Mouse (Mus musculus) hindbrain, embryonic 16.5 days (tissue): ENCODE measurements around the gene Wwc1. TPM values are rescaled to one million over a fixed set of nuclear protein-coding genes. Genes with fewer than 3 reads are reported as not detected.
"Not testable (repeated sequence)": the region's sequence is repeated elsewhere in the genome, so short reads cannot be mapped to it uniquely, and the experiment has no call there.

Experiments used
- ATAC-seq: fragments of 200-750 bp; cut with Nextera tagmentation; 2 replicates; pipeline ENCODE4 v1.8.0; 2017; ENCODE audit warnings: moderate TSS enrichment, moderate library complexity
- H3K27ac ChIP-seq: fragments of 300-500 bp; sonication (generic); 2 replicates; pipeline ENCODE4 v1.5.1; 2014; ENCODE audit warnings: low read depth, mild to moderate bottlenecking, control low read depth, low read length, moderate library complexity
- H3K27me3 ChIP-seq: fragments of 300-500 bp; sonication (generic); replicated peaks from 2 replicates; pipeline ENCODE4 v1.6.1; 2014; ENCODE audit warnings: low read length; ENCODE audit not compliant: control insufficient read depth, insufficient read depth
- H3K36me3 ChIP-seq: fragments of 300-500 bp; sonication (generic); 2 replicates; pipeline ENCODE4 v1.6.1; 2014; ENCODE audit warnings: mild to moderate bottlenecking, low read length, moderate library complexity, mixed read lengths; ENCODE audit not compliant: control insufficient read depth, insufficient read depth
- H3K4me1 ChIP-seq: fragments of 300-500 bp; sonication (generic); 2 replicates; pipeline ENCODE4 v1.6.1; 2014; ENCODE audit warnings: low read depth, low read length; ENCODE audit not compliant: control insufficient read depth, insufficient read depth
- H3K4me2 ChIP-seq: fragments of 300-500 bp; sonication (generic); 2 replicates; pipeline ENCODE4 v1.6.1; 2014; ENCODE audit warnings: mild to moderate bottlenecking, low read length, control low read depth, moderate library complexity
- H3K4me3 ChIP-seq: fragments of 300-500 bp; sonication (generic); 2 replicates; pipeline ENCODE4 v1.5.1; 2014; ENCODE audit warnings: mild to moderate bottlenecking, low read length, control low read depth, moderate library complexity
- H3K9ac ChIP-seq: fragments of 300-500 bp; sonication (generic); 2 replicates; pipeline ENCODE4 v1.6.1; 2014; ENCODE audit warnings: low read depth, mild to moderate bottlenecking, control low read depth, low read length, moderate library complexity
- H3K9me3 ChIP-seq: fragments of 300-500 bp; sonication (generic); 2 replicates; pipeline ENCODE4 v1.6.1; 2014; ENCODE audit warnings: mild to moderate bottlenecking, low read length, moderate library complexity; ENCODE audit not compliant: control insufficient read depth
- WGBS: fragments of 180-500 bp; shearing (Covaris S2); extraction: QIAGEN DNeasy Blood & Tissue Kit; methylation state at CpG from one replicate; pipeline ENCODE4 v1.1.7; 2014; 5-methylcytosine and 5-hydroxymethylcytosine counted together
- polyA plus RNA-seq: library from polyadenylated mRNA; unstranded; fragments of >200 nt; fragmentation: Nextera tagmentation; extraction: Ambion mirVana; gene quantifications from 2 replicates; pipeline ENCODE4 v1.2.1, GENCODE M21; 2015

The Wwc1 gene
- polyA plus RNA-seq, 1 experiment from 2014 or later: 7.8 TPM

DNA sequence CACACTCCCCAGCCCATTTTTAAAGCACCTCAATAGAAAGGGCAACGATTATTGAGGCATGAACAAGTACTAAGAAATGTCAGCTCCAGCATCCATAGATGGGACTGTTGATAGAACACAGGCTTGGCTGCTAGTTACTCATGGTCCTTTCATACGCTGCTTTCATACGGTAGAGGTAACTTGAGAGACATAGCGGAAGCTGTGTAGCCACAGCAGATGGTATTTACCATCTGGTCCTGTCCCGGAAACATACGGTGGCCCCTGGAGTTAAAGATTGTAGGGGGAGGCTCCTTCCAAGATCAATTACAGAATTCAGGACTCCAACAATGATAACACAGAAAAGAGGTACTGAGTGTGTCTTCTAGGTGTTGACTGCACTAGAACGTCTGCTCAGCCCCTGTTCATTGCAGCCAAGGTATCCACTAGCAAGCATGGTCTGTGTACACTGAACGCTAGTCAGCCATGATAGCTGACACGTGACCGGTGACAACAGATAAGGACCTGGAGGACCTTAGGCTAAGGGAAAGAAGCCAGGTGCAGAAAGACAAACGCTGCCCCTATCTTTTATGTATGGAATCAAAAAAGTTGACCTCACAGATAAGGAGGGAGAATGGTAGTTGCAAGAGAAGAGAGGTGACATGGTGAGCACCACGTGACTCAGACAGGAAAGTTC lies 122.8 kb downstream of the Wwc1 start:
- Histone ChIP-seq H3K9me3 (no peaks in the 10 kb centered on the region), H3K4me1 (peaks cover 21% of the 10 kb centered on the region), H3K9ac (no peak overlapping the region), H3K36me3 (peaks cover 6% of the 10 kb centered on the region), H3K27ac (peak overlapping the region; percentile 84), H3K4me2 (no peak overlapping the region), H3K27me3 (no peaks in the 10 kb centered on the region), H3K4me3 (no peak overlapping the region)
- 57% methylated on average over 12 of the region's 12 CpGs for WGBS
- no peak for ATAC-seq

DNA sequence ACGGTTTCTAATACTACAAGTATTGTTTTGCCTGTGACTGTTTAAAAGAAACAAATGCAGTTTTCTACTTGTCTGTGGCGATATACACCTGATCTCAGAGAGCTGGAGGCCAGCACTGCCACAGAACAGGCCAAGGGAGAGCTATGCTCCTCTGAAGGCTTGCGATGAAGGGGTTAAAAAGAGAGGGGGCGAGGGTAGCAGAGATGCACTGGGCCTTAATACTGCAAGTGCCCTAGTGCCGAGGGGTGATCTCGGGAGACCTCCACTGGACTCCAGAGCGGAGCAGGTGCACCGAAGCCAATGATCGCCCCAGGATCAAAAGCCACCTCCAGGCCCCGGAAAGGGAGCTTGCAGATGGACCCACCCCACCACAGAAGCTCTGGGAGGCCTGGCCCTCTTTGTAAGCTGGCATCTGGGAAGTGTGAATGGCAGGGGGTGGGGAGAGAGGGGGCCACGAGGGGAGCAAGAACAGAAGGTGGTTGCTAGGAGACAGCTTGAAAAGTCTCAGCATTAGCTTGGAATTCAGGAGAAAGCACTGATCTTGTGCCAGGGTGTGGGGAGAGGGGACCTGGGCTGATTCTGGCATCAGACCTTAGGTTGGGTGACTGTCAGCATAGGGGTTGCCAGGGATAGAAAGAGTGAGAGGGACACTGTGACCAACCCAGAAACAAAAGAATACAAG lies 123.8 kb downstream of the Wwc1 start:
- H3K27me3 ChIP-seq: no peaks in the 10 kb centered on the region
- H3K4me2 ChIP-seq: peak overlapping the region; percentile 6; the same call in 1 of the 2 replicates
- peak overlapping the region; percentile 84 for H3K27ac ChIP-seq
- no peaks in the 10 kb centered on the region for H3K9me3 ChIP-seq
- 13% methylated on average over 11 of the region's 11 CpGs for WGBS
- peaks cover 13% of the 10 kb centered on the region for H3K36me3 ChIP-seq
- peak overlapping the region; percentile 52; the same call in 1 of the 2 replicates for H3K9ac ChIP-seq
- H3K4me3 ChIP-seq: no peak overlapping the region
- ATAC-seq: peak; percentile 93
- H3K4me1 ChIP-seq: peaks cover 21% of the 10 kb centered on the region

DNA sequence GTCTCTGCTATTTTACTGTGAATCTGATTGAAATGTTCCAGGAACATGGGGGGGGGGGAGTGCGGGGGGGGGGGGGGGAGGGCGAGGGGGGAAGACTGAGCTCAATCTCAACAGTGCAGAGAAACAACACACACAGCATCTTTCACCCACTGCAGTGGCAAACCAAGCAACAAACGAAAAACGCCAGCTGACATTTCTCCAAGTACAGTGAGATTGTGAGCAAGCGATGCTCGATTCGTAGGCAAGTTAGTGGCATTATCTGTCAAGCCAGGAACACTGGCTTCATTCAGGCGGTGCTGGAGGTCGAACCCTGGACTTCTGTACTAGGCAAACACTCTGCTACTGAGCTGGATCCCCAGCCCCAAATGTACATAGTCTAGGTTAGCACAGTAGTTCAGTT lies 124.8 kb downstream of the Wwc1 start:
- Histone ChIP-seq H3K27me3 (no peaks in the 10 kb centered on the region), H3K4me3 (no peak overlapping the region), H3K4me2 (no peak overlapping the region), H3K36me3 (peaks cover 16% of the 10 kb centered on the region), H3K9me3 (no peaks in the 10 kb centered on the region), H3K27ac (peak overlapping the region; percentile 84; the same call in 1 of the 2 replicates), H3K9ac (no peak overlapping the region), H3K4me1 (peaks cover 21% of the 10 kb centered on the region)
- no peak for ATAC-seq
- WGBS: 45% methylated on average over 7 of the region's 9 CpGs

DNA sequence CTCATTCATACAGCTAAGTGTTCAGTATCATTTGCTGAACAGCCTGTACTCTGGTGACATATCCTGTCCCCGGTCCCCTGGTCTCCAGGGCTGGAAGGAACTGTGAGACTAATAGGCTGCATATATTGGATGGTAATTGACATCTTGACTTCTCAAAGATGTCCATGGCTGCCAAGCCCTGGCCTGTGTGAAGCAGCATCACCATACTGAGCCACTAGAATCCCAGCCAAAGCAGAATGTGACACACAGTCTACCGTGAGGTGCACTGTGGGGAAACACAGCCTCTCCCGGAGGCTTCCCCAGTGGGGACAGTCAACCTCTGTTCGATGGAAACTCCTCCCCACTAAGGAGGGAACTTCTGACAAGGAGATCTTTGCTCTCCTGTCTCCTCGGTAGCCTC lies 125.4 kb downstream of the Wwc1 start:
- Histone ChIP-seq H3K9ac (no peak overlapping the region), H3K27ac (peak overlapping the region; percentile 1; the same call in 1 of the 2 replicates)
- WGBS: 44% methylated on average over 5 of the region's 5 CpGs

DNA sequence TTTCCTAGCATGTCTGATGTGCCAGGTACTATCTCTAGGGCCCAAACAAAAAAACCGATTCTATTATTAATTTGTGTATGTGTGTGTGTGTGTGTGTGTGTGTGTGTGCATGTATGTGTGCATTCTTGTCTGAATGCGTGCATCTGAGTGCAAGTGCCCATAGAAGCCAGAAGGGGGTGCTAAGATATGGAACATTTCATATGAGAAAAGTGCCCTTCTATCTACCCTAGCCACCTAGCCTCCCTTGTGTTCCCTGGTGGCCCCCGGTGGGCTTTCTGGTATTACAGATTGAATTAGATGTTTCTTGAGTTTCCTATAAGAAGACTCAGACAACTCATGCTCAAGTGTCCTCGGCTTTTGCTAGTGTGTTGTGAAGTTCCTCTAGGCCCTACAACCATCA lies 126.7 kb downstream of the Wwc1 start:
- no peak for ATAC-seq
- Histone ChIP-seq H3K27me3 (no peaks in the 10 kb centered on the region), H3K4me1 (peaks cover 21% of the 10 kb centered on the region), H3K36me3 (peaks cover 12% of the 10 kb centered on the region), H3K27ac (no peak overlapping the region), H3K4me3 (no peak overlapping the region), H3K9ac (no peak overlapping the region), H3K9me3 (no peaks in the 10 kb centered on the region), H3K4me2 (no peak overlapping the region)
- WGBS: 97% methylated on average over 4 of the region's 4 CpGs

More for the DNA sequence above, 125.4 kb downstream of the Wwc1 start:
- Histone ChIP-seq H3K9me3 (no peaks in the 10 kb centered on the region), H3K4me2 (no peak overlapping the region), H3K36me3 (peaks cover 14% of the 10 kb centered on the region), H3K27me3 (no peaks in the 10 kb centered on the region), H3K4me1 (peaks cover 21% of the 10 kb centered on the region), H3K4me3 (no peak overlapping the region)
- ATAC-seq: no peak

DNA sequence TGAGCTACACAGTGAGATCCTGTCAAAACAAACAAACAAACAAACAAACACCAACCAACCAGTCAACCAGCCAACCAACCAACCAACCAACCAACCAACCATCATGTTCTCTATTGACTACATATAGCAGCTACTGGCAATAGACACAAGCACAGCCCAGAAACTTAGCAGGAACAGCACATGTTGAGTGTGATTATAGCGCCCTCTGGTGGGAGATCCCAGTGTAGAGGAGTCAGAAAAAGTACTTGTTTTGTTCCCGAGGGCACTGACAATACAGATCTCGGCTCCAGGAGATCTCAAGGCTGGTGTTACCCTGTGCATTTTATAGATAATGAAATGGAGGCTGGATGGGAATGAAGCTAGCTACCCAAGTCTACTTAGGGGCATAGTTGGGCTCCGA lies 127.6 kb downstream of the Wwc1 start:
- ATAC-seq: no peak
- H3K4me1 ChIP-seq: peaks cover 21% of the 10 kb centered on the region

DNA sequence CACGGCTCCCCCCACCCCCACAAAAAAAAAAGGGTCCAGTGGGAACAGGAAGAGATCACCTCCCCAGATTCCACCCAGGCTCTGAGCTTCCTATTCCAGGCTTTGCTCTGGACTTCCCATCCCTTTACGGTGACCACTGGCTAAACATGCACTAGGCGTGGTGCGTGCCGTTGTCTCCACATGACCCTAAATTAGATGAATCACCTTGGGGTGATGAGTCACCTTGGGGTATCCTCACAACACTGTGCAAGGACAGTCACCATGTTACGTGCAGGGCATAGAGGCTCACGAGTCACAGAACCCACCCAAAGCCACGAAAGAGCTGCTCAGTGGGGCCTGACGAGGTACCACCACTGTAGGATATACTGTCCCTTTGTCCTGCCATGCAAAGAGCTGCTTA lies 136.0 kb downstream of the Wwc1 start:
- no peaks in the 10 kb centered on the region for H3K27me3 ChIP-seq
- H3K36me3 ChIP-seq: peaks cover 8% of the 10 kb centered on the region; the same call in 1 of the 2 replicates
- H3K4me3 ChIP-seq: no peak overlapping the region
- ATAC-seq: no peak
- H3K4me1 ChIP-seq: no peaks in the 10 kb centered on the region
- no peak overlapping the region for H3K4me2 ChIP-seq
- no peaks in the 10 kb centered on the region for H3K9me3 ChIP-seq
- H3K9ac ChIP-seq: no peak overlapping the region
- WGBS: 89% methylated on average over 9 of the region's 9 CpGs
- H3K27ac ChIP-seq: no peak overlapping the region

More for the DNA sequence above, 127.6 kb downstream of the Wwc1 start:
- no peaks in the 10 kb centered on the region for H3K27me3 ChIP-seq
- 55% methylated on average over 4 of the region's 4 CpGs for whole genome bisulfite sequencing
- no peak overlapping the region for H3K27ac ChIP-seq
- no peaks in the 10 kb centered on the region for H3K9me3 ChIP-seq
- no peak overlapping the region for H3K9ac ChIP-seq
- H3K36me3 ChIP-seq: peaks cover 12% of the 10 kb centered on the region
- no peak overlapping the region for H3K4me2 ChIP-seq
- H3K4me3 ChIP-seq: no peak overlapping the region

DNA sequence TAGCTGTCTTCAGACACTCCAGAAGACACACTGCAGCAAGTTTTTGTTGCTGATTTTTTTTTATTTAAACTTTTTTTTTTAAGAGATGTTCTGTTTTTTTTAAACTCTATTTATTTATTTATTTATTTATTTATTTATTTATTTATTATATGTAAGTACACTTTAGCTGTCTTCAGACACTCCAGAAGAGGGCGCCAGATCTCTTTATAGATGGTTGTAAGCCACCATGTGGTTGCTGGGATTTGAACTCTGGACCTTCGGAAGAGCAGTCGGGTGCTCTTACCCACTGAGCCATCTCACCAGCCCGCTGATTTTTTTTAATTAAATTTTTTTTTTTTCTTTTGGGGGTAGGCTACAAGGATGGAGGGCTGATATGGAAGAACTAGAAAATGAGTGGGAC lies 137.8 kb downstream of the Wwc1 start:
- not testable (repeated sequence) for H3K4me3 ChIP-seq, H3K4me1 ChIP-seq, H3K27me3 ChIP-seq, H3K9ac ChIP-seq, ATAC-seq, H3K9me3 ChIP-seq, H3K4me2 ChIP-seq, H3K27ac ChIP-seq, H3K36me3 ChIP-seq
- WGBS: 83% methylated on average over 4 of the region's 4 CpGs

DNA sequence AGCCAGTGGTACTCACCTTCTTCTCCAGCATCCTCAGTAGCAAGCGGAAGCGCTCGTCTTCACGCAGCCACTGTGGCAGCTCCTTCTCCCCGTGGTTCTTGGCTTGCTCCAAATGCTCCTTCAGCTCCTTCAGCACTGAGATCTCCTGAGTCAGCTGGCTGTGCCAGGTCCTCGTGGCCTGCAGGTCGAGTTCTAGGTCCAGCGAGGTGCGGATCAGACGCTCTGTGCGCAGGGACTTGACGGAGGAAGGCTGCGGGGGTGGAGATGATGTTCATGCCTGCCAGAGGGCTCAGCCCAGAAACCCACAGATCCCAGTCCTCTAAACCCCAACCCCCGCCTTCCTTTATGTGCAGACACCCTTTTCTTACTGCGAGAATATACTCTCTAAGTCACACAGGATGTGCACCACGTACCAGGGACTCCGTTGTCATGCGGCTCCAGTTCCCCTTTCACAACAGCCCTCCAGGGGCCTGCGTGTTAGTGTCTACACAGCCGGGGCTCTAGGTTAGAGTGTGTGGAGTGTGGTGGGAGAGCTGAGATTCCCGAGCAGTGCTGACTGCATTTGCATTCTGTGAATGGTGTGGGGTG lies 138.5 kb downstream of the Wwc1 start:
- Histone ChIP-seq H3K9me3 (no peaks in the 10 kb centered on the region), H3K4me3 (no peak overlapping the region), H3K9ac (no peak overlapping the region), H3K4me2 (no peak overlapping the region), H3K36me3 (peaks cover 8% of the 10 kb centered on the region; the same call in 1 of the 2 replicates), H3K4me1 (no peaks in the 10 kb centered on the region), H3K27me3 (no peaks in the 10 kb centered on the region), H3K27ac (no peak overlapping the region)
- ATAC-seq: no peak
- 78% methylated on average over 21 of the region's 21 CpGs for WGBS
